Mouse (Mus musculus): Measurements from ENCODE around the gene Zbtb1. TPM values are rescaled to one million over a fixed set of nuclear protein-coding genes. Genes with fewer than 3 reads are reported as not detected.
"Not testable (repeated sequence)": the region's sequence is repeated elsewhere in the genome, so short reads cannot be mapped to it uniquely, and the experiment has no call there.

Zbtb1 gene
- total RNA-seq, 2 experiments from 2014 or later, result 12.0 to 12.9 TPM

DNA sequence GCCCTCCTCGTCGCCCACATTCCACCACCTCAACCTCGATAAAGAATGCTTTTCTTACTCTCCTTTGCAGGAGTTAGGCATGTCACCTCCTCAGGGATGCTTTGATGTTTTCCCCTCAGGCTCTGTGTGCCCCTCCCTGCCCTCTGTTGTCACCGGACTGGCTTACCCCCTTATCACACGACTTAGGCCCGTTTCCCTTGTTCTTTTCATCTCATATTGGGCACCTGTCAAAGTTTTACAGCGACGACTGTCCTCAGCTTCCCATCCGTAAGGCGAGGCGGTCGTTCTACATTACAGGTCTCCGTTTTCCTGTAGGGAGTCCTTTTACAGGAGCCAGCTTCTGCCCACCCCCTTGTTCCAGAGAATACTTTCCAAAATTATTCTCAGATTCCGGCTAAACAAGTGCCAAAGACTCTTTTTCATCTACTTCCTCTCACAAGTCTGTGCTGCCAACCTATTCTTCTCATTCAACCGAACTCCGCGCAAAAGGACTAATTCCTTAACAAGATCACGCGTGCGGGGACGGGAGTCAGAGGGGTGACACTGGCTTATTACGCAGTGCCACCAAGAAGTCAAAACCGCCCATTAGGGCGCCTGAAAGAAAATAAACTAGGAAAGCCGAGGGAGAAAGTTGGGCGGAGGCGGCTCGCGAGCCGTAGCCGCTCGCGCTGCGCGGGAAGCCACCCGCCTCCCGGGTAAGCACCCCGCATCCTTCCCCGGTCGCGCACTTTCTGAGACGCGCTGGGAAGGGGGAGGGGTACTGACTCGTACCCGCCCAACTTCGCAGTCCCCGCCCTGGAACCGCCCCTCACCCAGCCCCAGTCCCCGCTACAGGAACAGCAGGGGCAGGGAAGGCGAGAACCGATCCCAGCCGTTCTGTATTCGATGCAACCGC, 33.2 kb downstream of the Zbtb1 start:
- peak; percentile 51 for ATAC-seq (replicated peaks; ENCODE audit: poor library complexity, severe bottlenecking)

DNA sequence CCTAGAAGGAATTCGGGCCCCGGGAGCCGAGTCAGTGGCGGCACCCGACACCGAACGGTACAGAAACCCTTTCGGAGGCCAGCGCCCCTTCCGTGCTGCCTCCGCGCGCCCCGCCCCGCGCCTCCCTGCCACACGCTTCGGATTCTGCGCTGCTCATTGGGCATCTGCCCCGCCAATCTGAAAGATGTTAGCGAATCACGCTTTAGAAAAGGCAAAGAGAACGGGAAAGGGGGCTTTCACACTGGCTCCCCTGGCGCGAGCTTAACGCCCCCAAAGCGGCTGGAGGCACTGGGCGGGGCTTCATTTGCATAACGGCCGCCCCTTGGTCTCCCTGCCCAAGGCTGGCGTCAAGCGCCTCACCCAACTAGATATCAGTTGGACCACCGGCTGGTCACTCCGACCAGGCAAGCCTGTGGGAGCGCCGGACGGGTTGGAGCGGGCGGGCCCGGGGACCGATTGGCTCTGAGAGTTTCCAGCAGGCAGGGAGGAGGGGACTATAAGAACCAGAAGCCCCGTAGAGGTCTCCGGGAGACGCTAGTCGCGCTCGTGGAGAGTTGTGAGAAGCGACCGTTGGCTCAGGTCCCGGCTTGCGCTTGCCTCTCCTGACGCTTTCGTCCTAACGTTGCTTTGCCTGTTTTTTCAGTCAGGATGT, 33.9 kb downstream of the Zbtb1 start, which contains the start of gene Hspa2:
Gene Hspa2 (plus strand): TSS at position 291 of the 652 bp plus-strand sequence.
- peak; percentile 86 for ATAC-seq (replicated peaks; ENCODE audit: poor library complexity, severe bottlenecking)

DNA sequence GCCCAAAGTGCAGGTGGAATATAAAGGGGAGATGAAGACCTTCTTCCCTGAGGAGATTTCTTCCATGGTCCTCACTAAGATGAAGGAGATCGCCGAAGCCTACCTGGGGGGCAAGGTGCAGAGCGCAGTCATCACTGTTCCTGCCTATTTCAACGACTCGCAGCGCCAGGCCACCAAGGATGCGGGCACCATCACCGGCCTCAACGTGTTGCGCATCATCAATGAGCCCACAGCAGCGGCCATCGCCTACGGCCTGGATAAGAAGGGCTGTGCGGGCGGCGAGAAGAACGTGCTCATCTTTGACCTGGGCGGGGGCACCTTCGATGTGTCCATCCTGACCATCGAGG, 34.7 kb downstream of the Zbtb1 start:
- ATAC-seq (replicated peaks; ENCODE audit: poor library complexity, severe bottlenecking), result no peak

DNA sequence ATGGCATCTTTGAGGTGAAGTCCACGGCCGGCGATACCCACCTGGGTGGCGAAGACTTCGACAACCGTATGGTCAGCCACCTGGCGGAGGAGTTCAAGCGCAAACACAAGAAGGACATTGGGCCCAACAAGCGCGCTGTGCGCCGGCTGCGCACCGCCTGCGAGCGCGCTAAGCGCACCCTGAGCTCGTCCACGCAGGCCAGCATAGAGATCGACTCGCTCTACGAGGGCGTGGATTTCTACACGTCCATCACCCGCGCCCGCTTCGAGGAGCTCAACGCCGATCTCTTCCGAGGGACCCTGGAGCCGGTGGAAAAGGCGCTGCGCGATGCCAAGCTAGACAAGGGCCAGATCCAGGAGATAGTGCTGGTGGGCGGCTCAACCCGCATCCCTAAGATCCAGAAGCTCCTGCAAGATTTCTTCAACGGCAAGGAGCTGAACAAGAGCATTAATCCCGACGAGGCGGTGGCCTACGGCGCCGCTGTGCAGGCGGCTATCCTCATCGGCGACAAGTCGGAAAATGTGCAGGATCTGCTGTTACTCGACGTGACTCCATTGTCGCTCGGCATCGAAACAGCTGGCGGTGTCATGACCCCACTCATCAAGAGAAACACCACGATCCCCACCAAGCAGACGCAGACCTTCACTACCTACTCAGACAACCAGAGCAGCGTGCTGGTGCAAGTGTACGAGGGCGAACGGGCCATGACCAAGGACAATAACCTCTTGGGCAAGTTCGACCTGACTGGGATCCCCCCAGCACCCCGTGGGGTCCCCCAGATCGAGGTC, 35.3 kb downstream of the Zbtb1 start:
- no peak for ATAC-seq (replicated peaks; ENCODE audit: poor library complexity, severe bottlenecking)

DNA sequence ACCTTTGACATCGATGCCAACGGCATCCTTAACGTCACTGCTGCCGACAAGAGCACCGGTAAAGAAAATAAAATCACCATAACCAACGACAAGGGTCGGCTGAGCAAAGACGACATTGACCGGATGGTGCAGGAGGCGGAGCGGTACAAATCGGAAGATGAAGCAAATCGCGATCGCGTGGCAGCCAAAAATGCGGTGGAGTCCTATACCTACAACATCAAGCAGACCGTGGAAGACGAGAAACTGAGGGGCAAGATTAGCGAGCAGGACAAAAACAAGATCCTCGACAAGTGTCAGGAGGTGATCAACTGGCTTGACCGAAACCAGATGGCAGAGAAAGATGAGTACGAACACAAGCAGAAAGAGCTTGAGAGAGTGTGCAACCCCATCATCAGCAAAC, 35.9 kb downstream of the Zbtb1 start:
- ATAC-seq (replicated peaks; ENCODE audit: poor library complexity, severe bottlenecking), result no peak

DNA sequence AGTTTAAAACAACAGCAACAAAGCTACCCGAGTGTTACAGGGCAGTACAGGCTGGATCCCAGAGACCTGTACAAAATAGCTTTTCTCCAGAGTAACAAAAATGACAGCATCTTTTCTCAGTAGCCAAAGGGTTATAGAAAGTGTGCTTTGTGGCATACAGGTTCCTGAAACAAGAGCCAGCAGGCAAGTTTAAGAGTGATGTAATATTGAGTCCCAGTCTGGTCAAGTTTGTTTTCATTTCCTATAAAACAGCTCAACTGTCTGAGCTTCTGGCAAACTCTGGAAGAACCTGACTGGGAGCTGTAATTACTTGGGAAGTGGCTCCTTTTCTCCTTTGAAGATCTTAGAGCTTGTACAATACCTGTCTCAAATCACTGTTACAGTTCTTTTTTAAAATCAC, 37.1 kb downstream of the Zbtb1 start:
- ATAC-seq (replicated peaks; ENCODE audit: poor library complexity, severe bottlenecking), result 0 out of 2 replicates have a peak, but pooled peaks have one; percentile 9

DNA sequence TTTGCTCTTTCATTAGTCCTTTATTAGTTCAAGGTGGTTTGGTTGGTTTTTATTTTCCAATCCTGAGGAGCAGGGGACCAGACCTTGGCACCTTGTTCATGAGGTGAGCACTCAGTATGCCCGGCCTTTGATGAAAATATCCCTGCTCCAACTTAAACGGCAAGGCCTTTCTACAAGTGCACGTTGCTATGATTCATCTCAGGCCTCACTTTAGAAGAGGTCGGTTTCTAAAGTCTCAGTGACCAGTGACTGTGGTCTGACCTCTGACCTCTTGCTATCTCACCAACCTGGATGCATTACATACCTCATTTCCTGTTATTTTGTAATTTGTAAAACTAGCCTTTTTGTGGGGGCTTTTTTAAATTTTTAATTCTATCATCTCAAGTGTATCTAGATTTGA, 39.1 kb downstream of the Zbtb1 start:
- ATAC-seq (replicated peaks; ENCODE audit: poor library complexity, severe bottlenecking), result no peak

DNA sequence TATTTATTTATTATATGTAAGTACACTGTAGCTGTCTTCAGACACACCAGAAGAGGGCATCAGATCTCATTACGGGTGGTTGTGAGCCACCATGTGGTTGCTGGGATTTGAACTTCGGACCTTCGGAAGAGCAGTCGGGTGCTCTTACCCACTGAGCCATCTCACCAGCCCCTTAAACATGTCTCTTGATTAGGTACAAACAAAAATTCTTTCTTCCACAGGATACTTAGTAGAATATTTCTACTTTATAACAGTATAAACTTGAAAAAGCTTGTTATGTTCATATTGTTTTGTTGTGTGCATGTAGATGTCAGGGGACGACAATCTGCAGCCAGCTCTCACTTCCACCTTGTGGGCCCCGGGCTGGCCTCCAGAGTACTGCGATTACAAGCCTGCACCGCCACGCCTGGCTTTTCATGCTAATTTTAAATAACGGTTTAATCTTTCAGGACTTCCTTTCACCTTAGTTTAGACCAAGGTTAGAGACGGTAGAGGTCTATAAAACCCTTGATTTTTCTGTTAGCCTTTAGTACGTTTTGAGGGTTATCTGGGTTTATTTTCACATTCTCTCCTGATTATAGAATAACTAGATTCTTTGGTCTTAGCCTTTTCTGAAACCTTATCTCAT, 45.4 kb downstream of the Zbtb1 start:
- peak; percentile 50 for ATAC-seq (replicated peaks; ENCODE audit: poor library complexity, severe bottlenecking)

DNA sequence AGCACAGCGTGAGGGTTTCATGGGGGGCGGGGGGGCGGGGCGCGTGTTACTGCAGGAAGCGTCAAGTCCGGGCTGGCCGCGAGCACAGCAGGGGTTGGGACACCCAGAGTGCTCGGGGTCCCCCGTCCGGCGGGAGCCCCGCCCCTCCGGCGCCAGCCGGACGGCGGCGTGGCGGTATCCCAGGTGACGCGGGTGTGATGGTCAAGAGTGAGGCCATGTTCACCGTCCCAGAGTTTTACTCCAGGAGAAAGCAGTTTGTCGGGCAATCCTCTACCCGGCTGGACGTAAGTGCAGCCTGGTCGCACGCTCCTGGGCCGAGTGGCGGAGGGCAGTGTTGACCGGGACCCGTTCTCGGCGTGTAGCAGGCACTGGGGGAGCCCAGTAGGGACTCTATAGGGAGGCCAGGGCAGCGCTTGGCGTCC, 47.4 kb downstream of the Zbtb1 start, which contains the start of gene Ppp1r36:
Gene Ppp1r36 (plus strand): TSS at position 106 of the 422 bp plus-strand sequence.
- peak; percentile 56 for ATAC-seq (replicated peaks; ENCODE audit: poor library complexity, severe bottlenecking)

DNA sequence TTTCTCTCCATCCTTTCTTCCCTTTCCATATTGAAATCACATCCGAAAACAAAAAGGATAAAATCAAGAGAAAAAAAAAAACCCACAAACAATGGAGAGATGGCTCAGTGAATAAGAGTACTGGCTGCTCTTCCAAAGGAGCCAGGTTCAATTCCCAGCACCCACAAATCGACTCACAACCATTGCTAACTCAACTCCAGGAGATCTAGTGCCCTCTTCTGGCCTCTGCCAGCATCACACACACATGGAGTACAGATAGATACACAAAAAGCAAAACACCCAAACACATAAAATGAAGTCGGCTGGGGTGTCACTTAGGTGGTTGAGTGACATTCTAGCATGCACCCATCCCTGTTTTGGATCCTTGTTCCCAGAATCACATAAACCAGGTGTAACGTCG, 48.3 kb downstream of the Zbtb1 start:
- no peak for ATAC-seq (replicated peaks; ENCODE audit: poor library complexity, severe bottlenecking)

DNA sequence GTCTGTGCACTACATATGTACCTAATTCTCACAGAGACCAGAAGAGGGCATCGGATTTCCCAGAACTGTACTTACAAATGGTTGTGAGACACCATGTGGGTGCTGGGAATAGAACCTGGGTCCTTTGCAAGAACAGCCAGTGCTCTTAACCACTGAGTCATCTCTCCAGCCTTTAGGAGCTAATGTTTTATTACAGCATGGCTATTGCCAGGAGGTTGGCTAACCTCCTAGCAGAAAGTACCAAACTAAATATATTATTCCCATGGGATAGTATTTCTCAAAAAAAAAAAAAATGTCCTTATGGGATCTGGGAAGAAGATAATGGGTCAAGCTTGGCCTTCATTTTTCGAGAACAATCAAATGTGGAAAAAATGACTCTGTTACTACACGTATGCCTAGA, 55.2 kb downstream of the Zbtb1 start:
- ATAC-seq (replicated peaks; ENCODE audit: poor library complexity, severe bottlenecking), result no peak

DNA sequence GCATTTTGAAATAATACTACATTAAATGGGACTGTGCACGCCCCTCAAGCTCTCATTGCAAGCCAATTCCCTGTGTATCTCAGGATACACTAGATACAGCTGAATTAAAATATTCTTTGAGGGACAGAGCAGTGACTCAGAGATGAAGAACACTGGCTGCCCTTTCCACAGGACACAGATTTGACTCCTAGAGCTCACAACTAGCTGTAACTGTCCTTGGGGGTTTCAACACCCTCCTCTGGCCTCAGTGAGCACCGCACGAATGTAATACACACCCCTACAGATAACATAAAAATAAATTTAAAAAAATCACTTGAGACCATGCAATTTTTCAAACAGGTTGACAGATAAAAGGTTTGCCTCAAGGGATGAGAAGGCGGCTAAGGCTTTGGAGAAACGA, 57.5 kb downstream of the Zbtb1 start:
- no peak for ATAC-seq (replicated peaks; ENCODE audit: poor library complexity, severe bottlenecking)

DNA sequence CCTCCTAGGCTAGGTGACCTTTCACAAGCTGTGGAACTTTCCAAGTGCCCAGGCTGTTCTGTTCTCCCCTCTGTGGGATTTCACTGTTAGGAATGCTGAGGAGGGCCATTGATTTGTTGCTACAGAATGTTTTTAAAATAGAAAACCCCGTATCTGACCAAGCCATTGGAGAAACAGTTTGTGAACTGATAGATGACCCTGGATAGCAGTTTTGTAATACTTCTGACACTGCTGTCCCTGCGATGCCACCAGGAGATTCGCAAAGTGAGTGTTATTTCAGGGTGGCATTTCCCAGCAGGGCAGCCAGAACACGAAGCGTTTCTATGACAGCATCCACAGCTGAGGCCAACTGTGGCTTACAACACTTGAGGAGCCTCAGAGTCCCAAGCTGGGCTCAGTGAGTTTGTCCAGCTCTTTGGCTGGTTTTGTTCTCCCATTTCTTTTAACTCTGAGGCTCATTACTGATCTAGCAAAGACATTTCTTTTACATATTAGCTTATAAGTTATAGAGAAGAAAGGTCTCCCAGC, 60.9 kb downstream of the Zbtb1 start:
- ATAC-seq (replicated peaks; ENCODE audit: poor library complexity, severe bottlenecking), result no peak

DNA sequence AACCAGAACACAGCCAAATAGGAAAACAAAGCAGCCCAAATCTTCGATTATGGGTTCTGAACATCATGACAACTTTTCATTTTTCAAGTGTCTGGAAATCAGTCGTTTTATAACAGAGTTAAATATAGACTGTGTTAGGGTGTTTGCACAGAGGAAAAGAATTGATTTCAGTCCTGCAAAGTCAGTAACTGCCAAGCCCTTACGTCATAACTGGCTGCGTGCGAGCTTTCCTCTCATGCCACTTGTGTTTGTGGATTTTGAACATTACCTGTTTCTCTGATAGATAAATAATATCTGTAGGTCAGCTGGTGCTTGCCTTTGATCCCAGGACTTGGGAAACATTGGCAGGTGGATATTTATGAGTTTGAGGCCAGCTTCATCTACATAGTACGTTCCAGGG, 61.4 kb downstream of the Zbtb1 start:
- no peak for ATAC-seq (replicated peaks; ENCODE audit: poor library complexity, severe bottlenecking)

DNA sequence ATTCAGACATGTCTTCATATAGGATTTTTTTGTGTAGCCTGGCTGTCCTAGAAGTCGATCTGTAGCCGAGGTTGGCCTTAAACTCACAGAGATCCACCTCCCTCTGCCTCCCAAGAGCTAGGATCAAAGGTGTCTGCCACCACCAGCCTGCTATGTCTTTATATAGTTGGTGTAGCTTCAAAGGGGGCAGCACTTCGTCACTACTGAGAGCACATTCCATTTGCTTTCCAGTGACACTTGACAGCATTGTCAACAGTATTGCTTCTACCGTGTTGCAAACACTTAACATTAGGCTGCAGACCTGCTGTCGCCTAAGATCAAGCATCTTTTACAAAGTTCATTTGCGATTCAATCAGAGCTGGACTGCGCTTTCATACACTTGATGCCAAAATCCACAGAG, 64.0 kb downstream of the Zbtb1 start:
- ATAC-seq (replicated peaks; ENCODE audit: poor library complexity, severe bottlenecking), result no peak

DNA sequence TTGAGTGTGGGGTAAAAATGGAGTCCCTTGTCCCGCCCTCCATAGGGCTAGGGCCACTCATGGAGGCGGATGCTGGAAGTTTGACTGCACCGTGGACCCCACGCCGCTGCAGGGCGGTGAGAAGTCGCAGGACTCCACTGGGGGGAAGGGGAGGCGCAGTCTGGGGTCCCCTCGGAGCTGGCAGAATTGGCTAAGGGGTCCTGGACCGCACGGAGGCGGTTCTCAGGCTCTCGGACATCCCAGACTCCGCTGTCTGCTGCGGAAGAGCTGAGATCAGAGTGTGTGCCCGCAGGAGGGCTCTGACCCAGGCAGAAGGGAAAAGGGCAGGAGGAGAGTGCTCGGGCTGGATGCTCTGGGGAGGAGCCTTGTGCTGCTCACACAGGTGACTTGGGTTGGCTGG, 65.0 kb downstream of the Zbtb1 start:
- peak; percentile 40 for ATAC-seq (replicated peaks; ENCODE audit: poor library complexity, severe bottlenecking)

DNA sequence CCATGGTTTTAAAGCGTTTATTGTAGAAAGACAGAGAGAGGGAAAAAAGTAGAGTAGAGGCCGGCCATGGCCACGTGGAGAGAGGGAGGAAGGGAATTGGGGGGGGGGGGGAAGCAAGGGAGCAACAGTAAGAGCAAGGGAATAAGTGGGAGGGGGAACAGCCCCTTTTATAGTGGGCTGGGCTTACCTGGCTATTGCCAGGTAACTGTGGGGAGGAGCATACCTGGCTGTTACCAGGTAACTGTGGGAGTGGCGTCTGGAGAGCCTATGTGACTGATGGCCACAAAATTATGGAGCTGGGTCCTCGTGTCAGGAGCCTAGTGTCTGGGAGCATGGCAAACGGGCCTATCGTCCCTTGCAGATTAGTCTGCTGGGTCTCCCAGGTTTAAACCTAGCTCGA, 65.5 kb downstream of the Zbtb1 start:
- no peak for ATAC-seq (replicated peaks; ENCODE audit: poor library complexity, severe bottlenecking)

DNA sequence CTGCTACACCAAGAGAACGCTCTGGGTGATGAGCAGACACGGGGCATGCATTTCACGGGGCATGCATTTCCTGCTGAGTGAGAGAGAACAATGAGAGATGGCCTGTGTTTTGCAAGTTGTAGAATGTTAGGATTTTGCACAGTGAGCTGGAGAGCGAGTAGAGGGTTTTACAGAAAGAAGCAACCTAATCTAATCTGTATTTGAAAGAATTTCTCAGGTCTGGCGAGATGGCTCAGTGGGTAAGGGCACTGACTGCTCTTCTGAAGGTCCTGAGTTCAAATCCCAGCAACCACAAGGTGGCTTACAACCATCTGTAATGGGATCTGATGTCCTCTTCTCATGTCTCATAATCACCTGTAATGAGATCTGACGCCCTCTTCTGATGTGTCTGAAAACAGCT, 73.4 kb downstream of the Zbtb1 start:
- not testable (repeated sequence) for ATAC-seq (replicated peaks; ENCODE audit: poor library complexity, severe bottlenecking)

DNA sequence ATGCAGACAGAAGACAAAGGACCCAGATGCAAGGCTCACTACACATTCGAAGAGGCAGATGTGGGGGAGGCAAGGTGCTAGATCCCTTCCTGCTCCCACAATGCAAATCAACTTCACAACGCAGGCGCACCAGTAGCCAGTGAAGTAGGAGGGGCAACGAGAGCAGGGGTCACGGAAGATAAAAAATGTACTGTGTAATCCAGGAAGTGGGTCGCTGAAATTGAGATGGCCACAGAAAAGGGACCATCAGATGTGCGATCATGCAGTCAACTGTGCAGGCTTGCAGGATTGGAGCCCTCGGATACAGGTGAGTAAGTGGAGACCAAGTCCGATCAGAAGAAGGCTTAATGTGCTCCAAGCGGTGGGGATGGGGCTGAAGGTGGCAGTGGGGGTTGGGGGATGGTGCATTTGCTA, 74.3 kb downstream of the Zbtb1 start:
- peak; percentile 27; the same call in 1 of the 2 replicates for ATAC-seq (replicated peaks; ENCODE audit: poor library complexity, severe bottlenecking)

DNA sequence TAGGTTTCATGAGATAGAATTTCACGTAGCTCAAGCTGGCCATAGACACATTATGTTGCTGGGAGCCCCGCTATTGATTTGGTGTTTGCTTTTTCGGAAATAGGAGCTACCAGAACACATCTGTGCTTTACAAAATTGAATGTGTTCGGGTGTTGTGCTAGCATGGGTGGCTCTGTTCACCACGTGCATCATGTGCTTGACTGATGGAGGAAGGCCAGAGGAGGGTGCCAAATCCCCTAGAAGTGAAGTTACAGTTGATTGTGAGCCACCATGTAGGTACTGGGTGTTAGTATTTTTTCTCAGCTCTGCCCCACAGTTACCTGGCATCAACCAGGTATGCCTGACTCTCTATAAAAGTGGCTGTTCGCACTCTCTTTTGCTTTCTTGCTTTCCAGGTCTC, 74.8 kb downstream of the Zbtb1 start:
- ATAC-seq (replicated peaks; ENCODE audit: poor library complexity, severe bottlenecking), result no peak
